Mouse (Mus musculus): ENCODE measurements at regions not wholly inside any gene's neighbourhood (a gene's known extent, or its start where the extent isn't known, plus 50 kb on each side); places are given as distances from the start of the nearest gene placed in this dataset.

DNA sequence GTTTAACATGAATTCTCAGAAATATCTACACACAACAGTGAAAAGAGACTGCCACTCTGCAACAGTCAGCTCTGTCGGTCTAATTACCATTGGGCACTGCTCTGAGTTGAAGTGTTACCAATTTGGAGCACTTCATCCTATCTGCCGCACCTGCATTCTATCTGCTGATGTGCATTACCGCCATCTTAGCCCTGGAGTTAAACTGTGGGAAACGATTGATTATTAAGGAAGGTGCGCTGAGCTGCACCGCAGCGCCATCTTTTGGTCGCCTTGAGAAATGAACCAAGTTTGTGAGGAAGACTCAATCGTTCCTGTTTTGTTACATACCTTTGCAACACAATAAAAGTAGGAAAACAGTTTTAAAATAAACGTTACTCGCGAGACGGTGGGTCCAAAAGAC lies 110.5 kb downstream of the Rergl start:
- DNase-seq (ENCODE audit: low read depth, low spot score): peak; percentile 29

DNA sequence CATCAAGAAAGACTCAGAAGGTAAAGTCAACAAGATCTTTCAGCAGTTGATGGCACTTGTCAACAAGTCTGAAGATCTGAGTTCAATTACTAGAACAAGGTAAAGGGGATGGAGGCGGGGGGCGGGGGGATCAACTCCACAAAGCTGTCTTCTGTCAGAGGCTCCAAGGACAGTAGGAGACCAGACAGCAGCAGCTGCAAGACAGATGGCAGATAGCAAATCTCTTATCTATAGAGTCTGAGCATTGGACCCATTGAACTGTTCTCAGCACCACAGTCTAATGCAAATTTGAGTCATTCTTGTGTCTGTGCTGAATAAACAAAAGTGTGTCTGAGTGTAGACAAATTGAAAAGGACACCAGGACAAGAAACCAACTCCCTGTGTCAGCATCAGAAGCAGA lies 150.8 kb downstream of the Rergl start:
- no peak for DNase-seq (ENCODE audit: low read depth, low spot score)

DNA sequence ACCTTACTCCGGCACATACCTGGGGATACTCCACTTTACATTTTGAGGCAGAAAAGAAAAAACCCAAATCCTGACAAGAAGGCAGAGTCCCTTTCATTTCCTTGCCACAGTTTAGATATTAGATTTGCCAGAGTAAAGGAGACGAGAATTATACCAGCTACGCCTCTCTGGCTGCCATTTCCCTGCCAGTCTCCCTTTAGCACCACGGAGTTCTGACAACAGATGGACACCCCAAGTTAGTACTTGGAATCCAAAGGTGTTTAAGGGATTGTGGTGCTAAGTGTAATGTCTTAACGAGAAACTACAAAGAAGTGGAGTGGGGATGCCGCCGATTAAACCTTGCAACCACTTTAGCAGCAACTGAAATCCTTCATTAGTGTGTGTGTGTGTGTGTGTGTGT lies 176.6 kb downstream of the Rergl start:
- DNase-seq (ENCODE audit: low read depth, low spot score): no peak

DNA sequence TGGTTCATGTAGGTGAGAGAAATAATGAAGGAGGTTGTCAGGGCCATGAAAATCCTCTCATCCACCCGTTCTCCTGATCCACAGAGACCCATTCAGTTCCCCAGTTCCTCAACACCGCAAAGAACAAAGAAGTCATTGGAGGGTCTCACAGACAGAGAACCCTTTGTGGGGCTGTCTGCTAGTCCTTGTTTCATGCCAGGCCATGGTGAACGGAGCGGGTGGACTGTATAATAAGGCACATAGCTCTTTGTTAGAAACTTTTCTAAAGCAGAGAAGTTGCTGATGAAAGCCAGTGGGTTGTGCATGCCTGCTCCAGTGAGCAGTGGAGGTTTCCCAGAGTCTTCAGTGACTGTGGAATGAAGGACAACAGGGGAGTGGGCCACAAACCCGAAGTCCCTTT lies 194.1 kb downstream of the Rergl start:
- DNase-seq (ENCODE audit: low read depth, low spot score): no peak

DNA sequence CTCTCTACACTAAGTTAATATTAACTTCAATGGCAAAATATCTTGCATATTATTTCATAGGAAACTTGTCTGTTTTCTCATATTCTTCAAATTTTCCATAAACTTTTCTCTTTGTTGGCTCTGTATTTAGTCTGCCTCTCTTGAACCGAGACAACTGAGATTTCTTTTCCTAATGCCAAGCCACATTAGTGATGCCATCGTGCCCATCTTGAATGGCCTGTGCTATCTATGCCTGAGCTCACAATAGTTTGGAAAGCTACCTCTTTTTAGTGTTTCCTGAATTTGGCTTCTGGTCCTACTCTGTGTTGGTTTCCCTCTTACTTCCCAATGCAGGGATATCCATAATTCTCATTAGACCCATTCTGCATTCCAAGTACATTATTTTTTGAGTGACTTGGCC lies 197.5 kb downstream of the Rergl start:
- no peak for DNase-seq (ENCODE audit: low read depth, low spot score)

DNA sequence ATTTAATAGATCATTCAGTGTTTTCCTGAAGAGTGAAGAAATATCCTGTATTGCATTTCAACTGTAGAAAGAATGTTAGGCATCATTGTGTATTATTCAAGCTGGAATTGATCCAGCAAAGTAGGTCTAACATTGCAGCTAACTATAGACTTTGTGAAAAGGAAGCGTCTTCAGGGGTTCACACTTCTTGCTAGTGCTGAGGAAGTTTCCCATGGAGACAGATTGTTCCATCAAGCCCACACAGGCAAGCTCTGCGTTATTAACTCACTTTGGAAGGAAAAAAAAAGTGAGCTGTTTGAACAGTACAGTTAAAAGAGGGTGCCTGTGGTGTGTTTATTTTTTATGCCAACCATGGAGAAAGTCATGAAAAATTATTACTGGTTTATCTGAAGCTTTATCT lies 206.1 kb downstream of the Rergl start:
- DNase-seq (ENCODE audit: low read depth, low spot score): no peak

DNA sequence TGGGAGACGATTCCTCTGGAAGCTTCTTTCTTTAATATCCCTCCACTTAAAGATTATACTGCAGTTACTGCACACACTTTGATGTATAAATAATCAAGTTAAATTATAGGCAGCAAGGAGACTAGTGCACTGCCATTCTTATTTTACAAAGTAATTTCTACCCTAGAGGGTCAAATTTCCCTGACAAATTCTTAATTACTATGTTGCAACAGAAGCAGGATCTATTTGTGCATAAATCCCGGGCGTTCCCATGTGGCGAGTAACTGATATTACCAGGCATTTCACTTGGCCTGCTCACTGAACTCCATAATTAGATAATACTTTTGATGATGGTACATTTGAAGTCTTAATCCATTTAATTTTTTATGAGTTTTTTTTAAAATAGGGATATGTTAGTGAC lies 222.7 kb downstream of the Rergl start:
- DNase-seq (ENCODE audit: low read depth, low spot score): no peak

DNA sequence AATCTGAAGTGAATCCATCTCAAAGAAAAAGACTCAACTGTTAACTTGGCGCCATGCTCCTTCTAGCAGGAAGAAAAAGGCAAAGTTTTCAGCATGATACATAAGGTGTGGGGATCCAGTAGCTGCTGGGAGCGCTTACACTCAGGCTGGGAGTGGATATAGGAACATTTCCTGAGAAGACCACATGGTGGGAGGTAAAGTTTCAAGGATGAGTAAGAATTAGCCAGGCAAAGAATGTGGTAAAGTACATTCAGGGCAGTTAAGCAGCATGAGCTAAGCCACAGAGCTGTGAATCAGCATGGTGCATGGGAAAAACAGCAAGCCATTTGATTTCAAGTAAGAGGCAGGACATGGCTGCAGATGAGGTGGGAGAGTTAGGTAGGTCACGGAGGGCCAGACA lies 226.3 kb downstream of the Rergl start:
- DNase-seq (ENCODE audit: low read depth, low spot score): no peak

DNA sequence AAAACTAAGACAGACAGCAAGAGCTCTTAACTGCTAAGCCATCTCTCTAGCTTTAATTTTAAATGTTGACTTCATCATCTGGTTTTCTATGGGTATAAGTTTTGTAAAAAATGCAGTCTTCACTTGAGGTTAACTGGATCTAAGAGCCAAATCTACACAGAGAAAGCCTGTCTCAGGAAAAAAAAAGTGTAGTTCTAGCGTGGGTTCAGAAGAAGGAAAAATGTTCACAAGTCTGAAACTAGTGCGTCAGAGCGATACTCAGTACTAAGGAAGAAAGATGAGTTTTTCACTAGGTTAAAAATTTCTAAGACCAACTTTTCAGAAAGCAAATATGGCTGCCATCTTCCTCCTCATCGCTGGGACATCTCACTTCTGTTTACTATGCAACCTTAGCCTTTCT lies 248.1 kb downstream of the Rergl start:
- DNase-seq (ENCODE audit: low read depth, low spot score): no peak

DNA sequence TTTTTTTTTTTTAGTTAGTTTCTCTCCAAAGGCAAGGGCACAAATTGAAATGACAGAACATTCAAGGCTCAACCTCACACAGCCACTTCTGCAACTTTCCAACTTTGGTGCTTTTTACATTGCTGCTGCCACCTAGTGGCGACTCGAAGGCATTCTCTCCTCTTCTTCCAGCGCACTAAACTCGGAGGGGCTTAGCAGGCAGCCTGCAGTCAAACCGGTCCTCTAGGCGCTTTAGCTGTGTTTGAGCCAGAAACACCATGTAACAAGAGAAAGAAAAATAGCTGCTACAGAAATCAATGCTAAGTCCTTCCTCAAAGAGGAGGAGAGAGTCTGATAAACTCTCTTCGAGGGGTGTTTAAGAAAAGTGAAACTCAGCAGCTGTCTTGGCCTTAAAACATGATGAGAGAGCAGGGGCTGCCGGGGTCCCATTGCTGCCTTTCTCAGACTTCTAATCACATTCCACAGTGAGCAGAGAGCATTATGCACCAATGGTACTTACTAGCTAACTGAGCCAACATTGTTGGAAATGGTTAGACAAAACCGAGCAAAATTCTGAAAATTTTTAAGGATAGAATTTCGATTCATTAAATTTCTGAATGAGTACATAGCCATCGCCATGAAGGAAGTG lies 252.7 kb downstream of the Rergl start:
- peak; percentile 54 for DNase-seq (ENCODE audit: low read depth, low spot score)

DNA sequence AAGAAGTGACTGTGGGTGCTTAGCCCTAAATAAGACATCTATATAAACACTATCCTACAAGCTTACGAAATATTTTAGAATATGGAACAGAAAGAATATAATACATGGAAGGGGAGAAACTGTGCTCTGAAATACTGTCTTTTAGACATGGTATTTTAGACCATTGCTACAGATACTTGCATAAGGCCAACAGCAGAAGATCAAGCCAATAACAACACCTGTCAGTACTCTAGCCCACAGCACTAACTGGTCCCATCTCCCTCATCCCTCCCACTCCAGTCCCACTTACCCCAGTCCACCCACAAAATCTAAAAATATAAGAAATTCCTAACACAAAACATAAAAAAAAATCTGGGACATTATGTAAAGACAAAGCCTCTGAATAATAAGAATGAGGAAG lies 275.6 kb downstream of the Rergl start:
- no peak for DNase-seq (ENCODE audit: low read depth, low spot score)

DNA sequence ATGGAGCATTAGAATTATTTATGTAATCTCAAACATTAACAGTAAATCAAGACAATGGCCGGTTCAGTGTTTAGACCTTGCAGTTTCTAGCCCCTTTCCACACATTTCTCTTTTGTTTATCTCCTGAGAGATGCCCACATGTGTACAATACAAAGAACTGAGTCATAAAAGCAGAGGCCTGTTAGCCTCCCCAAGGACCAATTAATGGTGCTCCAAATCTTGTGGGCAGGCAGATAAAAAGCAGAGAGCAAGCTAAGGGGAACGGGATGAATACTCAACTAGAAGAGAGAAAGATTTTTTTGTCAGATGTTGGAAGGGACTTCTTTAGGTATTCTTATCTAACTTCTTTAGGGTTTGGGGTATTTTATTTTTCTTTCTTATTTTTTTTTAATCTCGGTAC lies 287.3 kb downstream of the Rergl start:
- DNase-seq (ENCODE audit: low read depth, low spot score): no peak

DNA sequence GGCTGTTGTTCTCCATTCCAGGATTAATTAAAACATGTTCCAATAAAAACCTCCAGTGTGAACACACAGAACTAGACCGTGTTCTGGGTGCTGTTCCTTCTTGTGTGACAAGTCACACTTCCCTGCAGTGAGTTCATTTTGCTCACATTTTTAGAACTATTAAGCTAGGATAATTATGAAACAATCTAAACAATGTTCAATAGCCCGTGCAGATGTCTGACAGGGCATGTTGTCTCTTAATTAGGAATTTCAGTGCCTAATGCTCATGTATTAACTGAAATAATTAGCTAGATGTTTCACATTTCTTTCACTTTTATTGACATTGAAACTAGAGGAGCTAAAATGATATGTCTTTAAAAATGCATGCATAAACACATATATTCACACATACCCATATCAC lies 291.5 kb downstream of the Rergl start:
- peak; percentile 11 for DNase-seq (ENCODE audit: low read depth, low spot score)

DNA sequence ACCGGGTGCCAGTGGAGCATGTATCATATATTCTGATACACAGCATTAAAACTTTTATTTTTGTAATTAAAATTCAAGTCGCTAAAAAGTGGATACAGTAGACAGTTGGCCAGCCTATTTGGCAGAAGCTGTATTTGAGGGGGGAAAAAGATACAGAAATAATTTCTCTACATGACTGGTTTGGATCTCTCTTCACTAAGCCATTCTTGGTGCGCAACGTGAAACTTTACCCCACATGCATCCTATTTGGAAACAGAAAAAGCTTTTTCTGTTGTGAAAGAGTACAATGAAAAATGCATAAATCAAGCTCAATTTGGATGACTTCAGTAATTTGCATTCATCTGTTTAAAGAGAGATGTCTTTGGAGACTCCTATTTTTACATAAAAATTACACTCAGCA lies 303.2 kb downstream of the Rergl start:
- no peak for DNase-seq (ENCODE audit: low read depth, low spot score)

DNA sequence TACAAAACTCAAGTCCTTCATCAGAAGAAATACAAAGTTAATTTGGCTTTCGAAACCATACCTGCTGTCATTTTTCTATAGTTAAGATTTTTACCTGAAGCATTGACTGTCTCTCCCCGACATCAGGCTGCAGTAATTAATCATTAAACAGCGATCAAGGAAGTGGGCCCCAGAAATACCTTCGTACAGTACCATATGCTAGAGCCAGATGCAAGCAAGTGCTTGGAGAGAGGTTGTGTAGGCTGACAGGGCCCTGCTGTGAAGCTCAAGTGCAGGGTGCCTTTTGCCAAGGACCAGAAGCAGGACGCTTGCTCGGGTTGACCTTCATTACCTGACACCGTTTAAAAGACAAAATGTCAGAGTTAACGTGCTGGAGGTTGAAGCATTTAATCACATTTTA lies 315.3 kb downstream of the Rergl start:
- no peak for DNase-seq (ENCODE audit: low read depth, low spot score)

DNA sequence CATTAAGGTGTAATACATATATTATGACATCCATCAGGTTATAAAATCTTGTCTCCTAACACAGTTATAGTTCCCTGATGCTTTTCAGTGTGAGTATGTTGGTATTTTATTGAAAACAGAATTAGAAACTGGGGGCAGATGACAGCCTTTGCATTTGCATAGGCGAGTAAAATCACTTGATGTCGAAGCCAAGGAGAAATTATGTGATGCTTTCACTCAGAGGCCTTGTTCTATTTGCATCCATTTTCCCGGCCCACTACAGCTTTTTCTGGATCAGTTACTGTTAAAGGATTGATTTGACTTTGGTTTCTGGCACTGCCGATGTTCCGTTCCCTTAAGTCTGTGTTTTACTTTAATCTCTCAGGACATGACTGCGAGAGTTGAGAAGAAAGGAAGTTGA lies 341.4 kb downstream of the Rergl start:
- no peak for DNase-seq (ENCODE audit: low read depth, low spot score)

DNA sequence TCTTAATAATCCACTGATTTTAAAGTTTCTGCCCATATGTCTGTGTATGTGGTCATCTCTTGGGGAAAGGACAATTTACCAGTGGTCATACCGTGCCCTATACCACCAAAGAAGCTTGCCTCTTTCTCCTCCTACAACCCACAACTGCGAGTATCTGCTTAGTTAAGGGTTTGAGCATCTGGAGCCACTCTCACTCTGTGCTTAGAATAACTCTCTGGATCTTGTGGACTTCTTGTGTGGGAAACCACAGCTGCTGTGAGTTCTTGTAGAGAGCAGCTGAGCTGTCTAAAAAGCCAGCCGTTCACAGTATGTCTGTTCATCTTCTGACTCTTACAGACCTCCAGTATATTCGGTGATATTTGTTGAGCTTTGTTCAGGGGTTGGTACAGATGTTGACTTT lies 342.0 kb downstream of the Rergl start:
- no peak for DNase-seq (ENCODE audit: low read depth, low spot score)

DNA sequence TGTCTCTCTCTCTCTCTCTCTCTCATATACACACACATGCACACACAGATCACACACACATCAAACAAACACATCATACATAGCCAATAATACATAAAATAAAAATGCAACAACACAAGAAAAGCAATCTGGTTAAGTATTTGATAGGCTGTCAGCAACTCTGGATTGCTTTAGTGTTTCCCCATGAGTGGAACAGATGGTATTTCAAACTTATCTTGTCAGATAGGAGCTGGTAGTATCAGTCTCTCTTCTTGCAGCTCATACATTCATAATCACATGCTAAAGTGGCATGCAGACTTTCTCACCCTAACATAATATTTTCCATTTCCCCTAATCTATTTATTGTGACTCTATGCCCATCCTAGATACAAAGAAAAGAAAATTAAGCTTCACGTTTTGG lies 347.0 kb downstream of the Rergl start:
- no peak for DNase-seq (ENCODE audit: low read depth, low spot score)

DNA sequence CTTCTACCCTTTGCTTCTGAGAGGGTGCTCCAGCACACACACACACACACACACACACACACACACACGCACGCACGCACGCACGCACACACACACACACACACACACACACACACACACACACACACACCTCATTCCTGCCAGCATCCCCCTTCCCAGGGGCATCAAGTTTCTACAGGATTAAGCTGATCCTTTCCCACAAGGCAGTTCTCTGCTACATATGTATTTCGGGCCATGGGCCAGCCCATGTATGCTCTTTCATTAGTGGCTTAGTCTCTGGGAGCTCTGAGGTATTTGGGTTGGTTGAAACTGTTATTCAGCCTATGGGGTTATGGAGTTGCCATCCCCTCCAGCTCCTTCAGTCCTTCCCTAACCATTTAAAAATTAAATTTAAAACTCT lies 366.1 kb downstream of the Rergl start:
- DNase-seq (ENCODE audit: low read depth, low spot score): no peak

DNA sequence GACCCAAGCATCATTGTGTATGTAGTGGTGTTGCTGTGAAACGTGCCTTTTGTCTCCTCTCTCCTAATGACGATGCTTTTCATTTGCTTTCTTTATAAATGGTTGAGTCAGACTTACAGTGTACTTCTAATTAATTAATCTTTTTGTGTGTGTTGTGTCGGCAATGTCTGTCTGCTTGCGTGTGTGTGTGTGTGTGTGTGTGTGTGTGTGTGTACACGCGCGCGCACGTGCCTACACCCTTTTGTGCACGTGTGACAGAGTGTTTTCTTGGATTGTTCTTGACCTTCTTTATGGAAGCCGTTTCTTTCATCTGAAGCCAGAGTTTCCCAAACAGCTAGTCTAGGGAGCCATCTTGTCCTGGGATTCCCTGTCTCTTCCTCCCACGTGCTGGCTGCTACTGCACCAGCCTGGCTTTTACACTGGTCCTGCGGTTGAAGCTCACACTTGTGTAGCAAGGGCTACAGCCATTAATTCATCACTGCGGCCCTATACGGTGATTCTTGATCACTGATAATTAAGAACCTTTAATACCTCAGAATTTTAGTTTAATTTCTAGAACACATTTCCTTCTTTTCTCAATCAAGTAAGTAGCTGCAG lies 369.6 kb downstream of the Rergl start:
- no peak for DNase-seq (ENCODE audit: low read depth, low spot score)

DNA sequence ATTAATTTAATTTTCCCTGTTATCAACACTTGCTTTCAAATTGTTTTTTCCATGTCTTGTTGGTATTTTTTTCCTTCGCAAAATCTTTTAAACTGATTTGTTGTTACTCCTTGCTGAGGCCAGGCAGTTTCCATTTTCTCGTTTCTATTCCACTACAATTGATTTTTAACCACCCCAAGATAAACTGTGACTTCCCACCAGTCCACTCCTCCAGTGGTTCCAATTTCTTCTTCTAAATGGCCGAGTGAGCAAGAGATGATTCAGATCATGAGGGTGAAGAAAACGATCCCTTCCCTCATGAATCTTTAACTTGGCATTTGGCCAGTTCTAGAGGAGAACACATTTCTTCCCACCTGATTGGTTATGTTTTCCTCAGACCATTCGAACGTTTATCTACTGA lies 393.5 kb downstream of the Rergl start:
- no peak for DNase-seq (ENCODE audit: low read depth, low spot score)

DNA sequence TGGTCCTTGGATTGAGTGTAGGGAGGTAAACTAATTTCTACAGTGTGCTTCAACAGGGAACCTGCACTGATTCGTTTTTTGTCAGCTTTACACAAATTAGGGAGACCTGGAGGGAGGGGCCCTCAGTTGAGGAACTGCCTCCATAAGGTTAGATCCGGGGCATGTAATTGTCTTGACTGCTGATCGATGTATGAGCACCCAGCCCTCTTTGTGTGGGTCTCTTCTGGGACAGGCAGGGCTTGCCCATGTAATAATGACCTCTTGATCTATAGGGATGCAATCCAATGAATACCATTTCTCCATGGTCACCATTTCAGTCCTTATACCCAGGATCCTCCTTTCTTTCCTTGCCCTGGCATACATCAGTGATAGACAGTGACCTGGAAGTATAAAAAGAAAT lies 398.4 kb downstream of the Rergl start:
- no peak for DNase-seq (ENCODE audit: low read depth, low spot score)

DNA sequence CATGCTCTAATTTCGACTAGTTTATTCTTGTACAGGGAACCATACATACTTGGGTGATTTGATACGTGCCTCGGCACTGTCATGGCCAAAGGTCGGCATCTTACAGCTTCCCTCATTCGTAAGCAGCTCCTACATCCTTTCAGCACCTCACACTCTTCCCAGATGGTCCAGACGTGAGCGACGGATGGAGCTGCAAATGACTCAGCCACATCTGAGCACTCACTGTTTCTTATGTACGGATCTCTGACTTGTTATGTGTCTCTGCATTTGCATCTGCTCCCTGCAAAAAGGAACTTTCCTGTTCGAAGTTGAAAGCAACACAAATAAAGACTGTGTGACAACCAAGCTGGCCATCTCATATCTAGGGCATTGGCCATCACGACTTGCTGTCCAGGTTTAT lies 402.5 kb downstream of the Rergl start:
- DNase-seq (ENCODE audit: low read depth, low spot score): no peak

DNA sequence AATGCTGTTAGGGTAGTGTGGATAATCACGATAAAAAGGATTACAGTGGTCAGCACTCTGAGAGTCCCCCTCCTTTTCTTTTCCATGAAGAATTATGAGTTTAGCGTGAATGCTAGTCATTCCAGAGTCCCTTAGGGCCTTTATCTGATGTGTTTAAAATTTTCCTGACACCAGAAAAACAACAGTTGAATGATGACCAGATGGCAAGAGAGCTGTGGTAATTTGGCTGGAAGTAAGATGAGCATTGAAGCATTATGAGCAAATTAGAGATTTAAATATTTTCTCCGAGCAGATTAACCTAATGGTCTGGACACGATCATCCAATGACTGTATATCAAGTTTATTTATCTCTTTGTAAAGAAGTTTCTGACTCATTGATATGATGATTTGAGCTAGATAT lies 417.1 kb upstream of the Igbp1b start:
- no peak for DNase-seq (ENCODE audit: low read depth, low spot score)

Measured in retina, postnatal 7 days (tissue).